Mouse (Mus musculus): ENCODE measurements at regions not wholly inside any gene's neighbourhood (a gene's known extent, or its start where the extent isn't known, plus 50 kb on each side); places are given as distances from the start of the nearest gene placed in this dataset.
A peak's percentile ranks its signal among the peaks of the same experiment; 100 is the strongest.

GRCm38 (mm10) chr4:114665684-114666083 is 155.8 kb upstream of the Gm12830 start:
- no peaks in the 10 kb centered on the region for H3K4me1 ChIP-seq (ENCODE audit: control insufficient read depth in 1 of 2, insufficient read depth in 2 of 2)
- H3K4me2 ChIP-seq (ENCODE audit: insufficient read depth, low read depth, poor library complexity, severe bottlenecking) = peak overlapping the region; percentile 73
- no peaks in the 10 kb centered on the region for H3K79me2 ChIP-seq (replicated peaks; ENCODE audit: control insufficient read depth, extremely low read depth, insufficient read depth, poor library complexity, severe bottlenecking)
- H3K9ac ChIP-seq (ENCODE audit: insufficient read depth, low read depth) = peak overlapping the region; percentile 15; the same call in 1 of the 2 replicates
- H3K36me3 ChIP-seq (replicated peaks in 1 of 2; ENCODE audit: control insufficient read depth in 1 of 2, insufficient read depth in 1 of 2, low read length in 1 of 2) = no peaks in the 10 kb centered on the region
- no peak overlapping the region for H3K27ac ChIP-seq (ENCODE audit: insufficient read depth, low read depth)
- in situ Hi-C loops (cut with MboI; ENCODE audit: low pct_ligation_motif_present, low pct_unique_long_range_greater_than_20kb, low sequenced_read_pairs) (loop anchor here (5.0 to 25.0 kb wide), 2 partner anchors 247 to 422 kb away; partner anchors contain the start of gene Pdzk1ip1), dilution Hi-C loops (cut with MboI; ENCODE audit: extremely low pct_ligation_motif_present, extremely low pct_unique_long_range_greater_than_20kb, low sequenced_read_pairs) (no loop called here)
- H3K27me3 ChIP-seq (replicated peaks) = peaks cover 75% of the 10 kb centered on the region
- no peak overlapping the region for H3K4me3 ChIP-seq (replicated peaks in 1 of 3; ENCODE audit: low read depth in 2 of 3, low read length in 2 of 3, poor library complexity in 1 of 3)
- peak; percentile 35 for DNase-seq (ENCODE audit: extremely low read depth)
- H3K9me3 ChIP-seq (replicated peaks; ENCODE audit: low read length) = no peaks in the 10 kb centered on the region
- TF ChIP-seq TCF12 (IDR thresholded peaks at IDR 0.05; ENCODE audit: low read depth, low read length) (no peak), ETS1 (conservative IDR thresholded peaks at IDR 0.05; ENCODE audit: low read depth, low read length) (no peak), ELF1 (IDR thresholded peaks at IDR 0.05; ENCODE audit: low read depth, low read length) (no peak), E2F4 (IDR thresholded peaks at IDR 0.05; ENCODE audit: insufficient replicate concordance, low read depth, low read length) (no peak), MAFK (IDR thresholded peaks at IDR 0.05; ENCODE audit: insufficient replicate concordance, low read length) (no peak), RCOR1 (conservative IDR thresholded peaks at IDR 0.05; ENCODE audit: low read depth, low read length) (no peak), CTCF (conservative IDR thresholded peaks at IDR 0.05 in 1 of 2, IDR thresholded peaks at IDR 0.05 in 1 of 2; ENCODE audit: low read depth in 2 of 2, low read length in 2 of 2) (peak; percentile 43 to 84), IRF4 (IDR thresholded peaks at IDR 0.05; ENCODE audit: low read depth, low read length) (no peak), UBTF (IDR thresholded peaks at IDR 0.05; ENCODE audit: low read depth, low read length) (no peak), CHD1 (IDR thresholded peaks at IDR 0.05; ENCODE audit: low read depth, low read length) (no peak), SMC3 (IDR thresholded peaks at IDR 0.05; ENCODE audit: low read depth, low read length) (peak; percentile 71), JUND (conservative IDR thresholded peaks at IDR 0.05; ENCODE audit: low read depth, low read length) (no peak), MEF2A (IDR thresholded peaks at IDR 0.05; ENCODE audit: borderline replicate concordance, low read depth, low read length) (no peak), MXI1 (IDR thresholded peaks at IDR 0.05; ENCODE audit: low read depth, low read length) (no peak), RAD21 (IDR thresholded peaks at IDR 0.05; ENCODE audit: low read depth, low read length) (peak; percentile 82), USF2 (conservative IDR thresholded peaks at IDR 0.05; ENCODE audit: low read depth, low read length) (no peak), MAZ (IDR thresholded peaks at IDR 0.05; ENCODE audit: low read depth, low read length) (no peak), SIN3A (IDR thresholded peaks at IDR 0.05; ENCODE audit: low read length) (no peak), USF1 (IDR thresholded peaks at IDR 0.05; ENCODE audit: low read depth, low read length) (no peak)

GRCm38 (mm10) chr4:114666238-114666978 is 155.1 kb upstream of the Gm12830 start:
- H3K36me3 ChIP-seq (replicated peaks in 1 of 2; ENCODE audit: control insufficient read depth in 1 of 2, insufficient read depth in 1 of 2, low read length in 1 of 2) = no peaks in the 10 kb centered on the region
- dilution Hi-C loops (cut with MboI; ENCODE audit: extremely low pct_ligation_motif_present, extremely low pct_unique_long_range_greater_than_20kb, low sequenced_read_pairs) (no loop called here), in situ Hi-C loops (cut with MboI; ENCODE audit: low pct_ligation_motif_present, low pct_unique_long_range_greater_than_20kb, low sequenced_read_pairs) (loop anchor here (5.0 to 25.0 kb wide), 2 partner anchors 246 to 421 kb away; partner anchors contain the start of gene Pdzk1ip1)
- H3K27ac ChIP-seq (ENCODE audit: insufficient read depth, low read depth) = no peak overlapping the region
- no peaks in the 10 kb centered on the region for H3K79me2 ChIP-seq (replicated peaks; ENCODE audit: control insufficient read depth, extremely low read depth, insufficient read depth, poor library complexity, severe bottlenecking)
- H3K27me3 ChIP-seq (replicated peaks) = peaks cover 75% of the 10 kb centered on the region
- no peak overlapping the region for H3K4me3 ChIP-seq (replicated peaks in 1 of 3; ENCODE audit: low read depth in 2 of 3, low read length in 2 of 3, poor library complexity in 1 of 3)
- H3K9ac ChIP-seq (ENCODE audit: insufficient read depth, low read depth) = peak overlapping the region; percentile 15; the same call in 1 of the 2 replicates
- H3K4me2 ChIP-seq (ENCODE audit: insufficient read depth, low read depth, poor library complexity, severe bottlenecking) = peak overlapping the region; percentile 73; the same call in 1 of the 2 replicates
- TF ChIP-seq KAT2A (IDR thresholded peaks at IDR 0.05; ENCODE audit: insufficient replicate concordance, low read length) (no peak), RAD21 (IDR thresholded peaks at IDR 0.05; ENCODE audit: low read depth, low read length) (no peak), MAFK (IDR thresholded peaks at IDR 0.05; ENCODE audit: insufficient replicate concordance, low read length) (no peak), RCOR1 (conservative IDR thresholded peaks at IDR 0.05; ENCODE audit: low read depth, low read length) (no peak), ZMIZ1 (IDR thresholded peaks at IDR 0.05; ENCODE audit: low read depth, low read length) (no peak), BHLHE40 (IDR thresholded peaks at IDR 0.05; ENCODE audit: low read depth, low read length) (no peak), EP300 (IDR thresholded peaks at IDR 0.05; ENCODE audit: low read length) (no peak), CHD2 (IDR thresholded peaks at IDR 0.05; ENCODE audit: low read length) (no peak), SMC3 (IDR thresholded peaks at IDR 0.05; ENCODE audit: low read depth, low read length) (no peak), MAX (IDR thresholded peaks at IDR 0.05; ENCODE audit: low read length) (no peak), MXI1 (IDR thresholded peaks at IDR 0.05; ENCODE audit: low read depth, low read length) (no peak)
- DNase-seq (ENCODE audit: extremely low read depth) = no peak
- H3K9me3 ChIP-seq (replicated peaks; ENCODE audit: low read length) = no peaks in the 10 kb centered on the region
- H3K4me1 ChIP-seq (ENCODE audit: control insufficient read depth in 1 of 2, insufficient read depth in 2 of 2) = no peaks in the 10 kb centered on the region
